Mouse (Mus musculus) brain, embryonic 14.5 days (tissue): ENCODE data around the gene Pcbp1. TPM values are rescaled to one million over a fixed set of nuclear protein-coding genes. Genes with fewer than 3 reads are reported as not detected.

ENCODE experiments used
- DNase-seq: peaks from one replicate; pipeline ENCODE4 v3.0.0-alpha.2; 2011; ENCODE audit warnings: low read depth
- CTCF ChIP-seq: fragments of 200-500 bp; IDR thresholded peaks from 2 replicates; pipeline ENCODE4 v1.5.1; 2012; ENCODE audit warnings: inconsistent platforms, mild to moderate bottlenecking, moderate library complexity, borderline replicate concordance; ENCODE audit not compliant: insufficient read depth, insufficient read length; ENCODE audit errors: extremely low read depth
- POLR2A ChIP-seq: fragments of 200-500 bp; IDR thresholded peaks from 2 replicates; pipeline ENCODE4 v1.6.1; 2012; ENCODE audit warnings: mild to moderate bottlenecking, inconsistent platforms, borderline replicate concordance; ENCODE audit not compliant: poor library complexity, insufficient read depth, insufficient read length, severe bottlenecking; ENCODE audit errors: extremely low read depth
- polyA plus RNA-seq: library from polyadenylated mRNA; depleted of rRNA; stranded (reverse); fragments of >200 nt; gene quantifications from 2 replicates; pipeline ENCODE4 v1.2.3, GENCODE M21; 2012

The Pcbp1 gene
- polyA plus RNA-seq, 1 experiment = 297 TPM

DNA sequence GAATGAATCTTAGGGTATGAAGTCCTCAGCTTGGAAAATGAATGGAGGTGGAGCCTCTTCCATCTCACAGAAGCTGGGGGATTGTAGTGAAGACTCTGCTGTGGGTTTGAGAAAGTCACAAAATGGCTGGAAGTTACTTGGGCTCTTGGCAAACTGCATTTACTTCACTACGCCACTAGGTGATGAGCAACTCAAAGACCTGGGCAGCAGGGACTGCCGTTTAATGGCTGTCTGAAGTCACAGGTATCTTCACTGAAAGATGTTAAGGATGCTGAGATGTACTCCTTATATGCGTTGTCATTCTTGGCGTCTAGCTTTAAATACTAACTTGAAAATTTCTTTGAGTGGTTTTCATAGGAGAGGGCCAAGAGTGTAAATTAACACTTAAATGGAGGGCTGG lies 19.1 kb upstream of the Pcbp1 start:
- peak; percentile 75; the same call in 1 of the 2 replicates for TF ChIP-seq CTCF
- no peak for TF ChIP-seq POLR2A
- peak; percentile 71 for DNase-seq

DNA sequence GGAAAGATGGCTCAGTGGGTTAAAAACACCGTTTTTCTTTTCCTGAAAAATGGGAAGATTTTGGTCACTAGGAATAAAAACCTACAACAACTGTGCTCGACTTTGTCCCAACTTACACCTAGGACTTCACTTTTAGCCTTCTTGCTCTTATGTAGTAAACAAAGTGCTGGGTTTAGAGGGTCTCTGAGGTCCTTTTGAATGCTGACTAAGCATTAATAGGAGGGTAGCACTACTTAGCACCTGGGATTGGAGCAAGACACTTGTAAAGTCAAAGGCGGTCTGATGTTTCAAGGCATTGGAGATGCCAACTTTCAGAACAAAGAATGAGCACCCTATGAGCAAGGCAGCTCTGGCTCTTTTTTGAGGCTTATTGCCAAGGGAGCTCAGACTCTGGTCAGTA lies 17.7 kb upstream of the Pcbp1 start:
- DNase-seq = no peak
- TF ChIP-seq CTCF = no peak
- no peak for TF ChIP-seq POLR2A

DNA sequence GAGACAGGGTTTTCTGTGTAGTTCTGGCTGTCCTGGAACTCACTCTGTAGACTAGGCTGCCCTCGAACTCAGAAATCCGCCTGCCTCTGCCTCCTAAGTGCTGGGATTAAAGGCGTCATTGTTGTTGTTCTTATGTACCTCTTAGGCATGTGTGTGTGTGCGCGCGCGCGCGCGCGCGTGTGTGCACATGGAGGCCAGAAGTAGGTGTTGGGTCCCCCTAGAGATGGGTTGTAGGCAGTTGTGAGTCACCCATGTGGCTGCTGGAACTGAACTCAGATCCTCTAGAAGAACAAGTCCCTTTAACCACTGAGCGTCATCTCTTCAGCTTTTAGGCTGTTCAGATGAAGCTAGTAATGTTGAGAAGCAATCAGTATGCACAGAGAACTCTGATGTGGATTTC lies 16.9 kb upstream of the Pcbp1 start:
- TF ChIP-seq POLR2A (no peak), CTCF (no peak)
- no peak for DNase-seq

DNA sequence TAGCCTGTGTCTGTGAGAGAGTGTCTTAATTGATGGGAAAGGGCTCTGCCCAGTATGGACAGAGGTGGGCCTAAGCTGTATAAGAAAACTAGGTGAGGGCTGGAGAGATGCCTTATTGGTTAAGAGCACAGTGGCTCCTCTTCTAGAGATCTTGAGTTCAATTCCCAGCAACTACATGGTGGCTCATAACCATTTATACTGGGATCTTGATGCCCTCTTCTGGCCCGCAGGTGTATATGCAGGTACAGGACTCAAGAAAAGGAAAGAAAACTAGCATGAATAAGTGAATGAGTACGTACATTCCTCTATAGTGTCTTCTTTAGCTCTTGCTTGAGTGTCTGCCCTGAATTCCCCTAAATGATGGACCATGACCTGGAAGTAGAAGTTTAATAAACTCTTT lies 15.5 kb upstream of the Pcbp1 start:
- peak; percentile 24; the same call in 1 of the 2 replicates for TF ChIP-seq CTCF
- TF ChIP-seq POLR2A = no peak
- no peak for DNase-seq

DNA sequence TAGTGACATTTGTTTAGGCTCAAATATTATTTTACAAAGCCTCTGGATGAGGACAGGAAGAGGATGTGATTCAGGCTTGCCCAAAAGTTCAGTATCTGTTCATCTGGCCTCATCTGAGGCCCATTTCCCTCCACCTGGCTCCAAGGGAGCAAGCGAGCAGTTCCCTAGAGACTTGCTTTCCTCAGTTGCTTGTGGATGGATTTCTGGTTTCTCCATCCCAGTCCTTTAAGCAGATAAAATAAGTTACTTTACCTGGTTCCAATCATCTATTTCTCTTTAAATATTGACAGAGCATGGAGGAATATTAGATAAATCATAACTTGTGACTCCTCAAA lies 2.3 kb upstream of the Pcbp1 start:
- TF ChIP-seq POLR2A (no peak), CTCF (no peak)
- no peak for DNase-seq

DNA sequence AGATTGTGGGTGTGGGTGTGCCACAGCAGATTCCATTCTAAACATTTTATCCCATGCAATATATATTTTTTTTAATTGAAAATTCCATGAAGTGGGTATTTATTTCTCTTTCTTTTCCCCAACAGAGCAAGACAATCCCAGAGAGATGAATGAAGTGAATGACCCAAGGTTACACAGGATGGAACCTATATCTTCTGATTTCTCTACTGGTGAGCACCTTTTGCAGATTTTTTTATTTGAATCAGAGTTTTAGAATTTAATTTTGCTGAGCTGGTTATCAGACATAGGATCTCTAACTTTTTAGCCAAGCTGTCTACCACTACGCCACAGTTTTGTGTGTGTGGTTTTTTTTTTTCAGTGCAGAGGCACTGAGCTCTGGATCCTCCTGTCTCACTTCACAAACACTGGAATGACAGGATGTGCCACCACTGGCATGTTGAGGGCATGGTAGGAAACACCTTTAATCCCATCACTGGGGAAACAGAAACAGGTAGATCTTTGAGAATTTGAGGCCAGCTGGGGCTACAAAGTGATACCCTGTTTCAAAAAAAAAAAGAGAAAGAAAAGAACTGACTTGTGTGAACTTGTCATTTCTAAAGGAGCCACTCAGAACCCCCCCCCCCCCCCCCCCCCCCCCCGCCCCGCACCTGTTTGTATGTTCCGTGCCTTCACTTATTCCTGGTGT lies 1.8 kb upstream of the Pcbp1 start:
- no peak for DNase-seq
- no peak for TF ChIP-seq POLR2A
- TF ChIP-seq CTCF = no peak

DNA sequence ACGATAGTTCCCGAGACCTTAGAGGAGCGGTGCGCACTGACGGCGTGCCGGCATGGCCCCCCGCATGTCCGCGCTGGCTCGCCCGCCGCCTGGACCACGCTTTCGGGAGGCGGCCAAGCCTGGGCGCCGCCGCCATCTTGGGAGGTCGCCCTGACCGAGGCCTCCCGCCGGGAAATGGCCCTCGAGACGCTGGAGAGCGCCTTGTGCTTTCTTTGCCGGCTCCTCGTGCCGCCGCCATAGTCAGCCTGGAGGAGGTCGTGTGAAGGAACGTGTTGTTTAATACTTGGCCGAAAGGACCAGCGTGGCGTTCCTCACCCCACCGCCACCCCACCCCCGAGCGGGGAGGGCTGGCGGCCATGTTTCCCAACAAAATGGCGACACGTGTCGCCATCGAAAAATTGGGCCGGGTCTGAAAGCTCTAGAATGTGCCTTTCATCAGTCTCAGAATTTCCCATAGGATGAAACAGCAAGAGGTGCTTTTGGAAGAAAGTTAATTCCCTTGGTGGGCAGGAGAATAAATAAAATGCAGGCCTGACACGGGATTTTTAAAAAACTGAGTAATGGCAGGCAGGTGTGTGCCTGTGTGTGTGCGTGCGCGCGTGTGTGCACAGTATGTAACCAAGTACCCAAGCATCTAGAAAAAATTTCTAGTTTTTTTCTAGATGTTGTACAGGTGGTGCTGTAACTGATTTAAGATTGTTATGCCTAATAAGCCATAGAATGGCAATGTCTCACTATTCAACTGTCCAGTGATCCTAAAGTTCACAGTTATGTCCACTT lies 1.0 kb upstream of the Pcbp1 start:
- no peak for DNase-seq

DNA sequence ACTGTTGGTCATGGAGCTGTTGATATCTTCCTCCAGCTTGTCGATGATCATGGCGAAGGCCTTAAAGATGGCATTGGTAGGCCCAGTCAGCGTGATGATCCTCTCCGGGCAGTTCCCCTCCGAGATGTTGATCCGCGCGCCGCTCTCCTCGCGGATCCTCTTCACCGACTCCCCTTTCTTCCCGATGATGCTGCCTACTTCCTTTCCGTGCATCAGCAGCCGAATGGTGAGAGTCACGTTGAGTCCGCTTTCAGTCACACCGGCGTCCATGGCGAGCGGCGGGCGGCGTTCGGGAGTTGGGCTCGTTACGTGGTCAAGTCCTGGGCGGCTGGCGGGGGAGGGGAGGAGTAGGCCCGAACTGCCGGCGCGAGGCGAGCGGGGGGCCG lies 482 bp downstream of the Pcbp1 start:
- DNase-seq = peak; percentile 78
- TF ChIP-seq POLR2A (no peak), CTCF (no peak)

More for the DNA sequence above, 1.0 kb upstream of the Pcbp1 start:
- TF ChIP-seq POLR2A = peak; percentile 15
- TF ChIP-seq CTCF = no peak

DNA sequence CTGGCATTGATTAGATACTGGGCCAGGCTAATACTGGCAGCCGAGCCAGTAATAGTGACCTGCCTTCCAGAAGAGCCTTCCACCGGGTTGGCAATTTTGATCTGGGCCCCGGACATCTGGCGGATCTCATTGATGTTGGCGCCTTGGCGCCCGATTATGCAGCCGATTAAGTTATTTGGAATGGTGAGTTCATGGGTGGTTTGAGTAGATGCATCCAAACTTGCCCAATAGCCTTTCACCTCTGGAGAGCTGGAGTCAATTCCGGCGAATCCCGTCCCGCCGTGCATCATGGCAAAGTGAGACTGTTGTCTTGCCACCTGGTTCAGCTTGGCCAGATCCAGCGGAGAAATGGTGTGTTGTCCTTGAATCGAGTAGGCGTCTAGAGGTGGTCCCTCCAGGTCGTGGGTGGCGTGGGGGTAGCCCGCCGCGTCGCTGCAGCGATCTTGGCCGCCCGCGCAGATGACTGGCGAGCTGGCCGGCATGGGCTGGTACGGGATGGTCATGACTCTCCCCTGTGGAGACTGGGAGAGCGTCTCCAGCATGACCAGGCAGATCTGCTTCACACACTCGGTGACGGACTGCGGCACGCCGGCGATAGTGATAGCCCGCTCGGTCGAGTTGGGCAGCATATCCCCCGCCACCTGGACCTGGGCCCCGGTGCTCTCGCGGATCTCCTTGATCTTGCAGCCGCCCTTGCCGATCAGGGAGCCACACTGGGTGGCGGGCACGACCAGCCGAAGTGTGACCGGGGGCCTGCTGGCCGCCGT lies 1.1 kb downstream of the Pcbp1 start:
- peak; percentile 45 for DNase-seq

DNA sequence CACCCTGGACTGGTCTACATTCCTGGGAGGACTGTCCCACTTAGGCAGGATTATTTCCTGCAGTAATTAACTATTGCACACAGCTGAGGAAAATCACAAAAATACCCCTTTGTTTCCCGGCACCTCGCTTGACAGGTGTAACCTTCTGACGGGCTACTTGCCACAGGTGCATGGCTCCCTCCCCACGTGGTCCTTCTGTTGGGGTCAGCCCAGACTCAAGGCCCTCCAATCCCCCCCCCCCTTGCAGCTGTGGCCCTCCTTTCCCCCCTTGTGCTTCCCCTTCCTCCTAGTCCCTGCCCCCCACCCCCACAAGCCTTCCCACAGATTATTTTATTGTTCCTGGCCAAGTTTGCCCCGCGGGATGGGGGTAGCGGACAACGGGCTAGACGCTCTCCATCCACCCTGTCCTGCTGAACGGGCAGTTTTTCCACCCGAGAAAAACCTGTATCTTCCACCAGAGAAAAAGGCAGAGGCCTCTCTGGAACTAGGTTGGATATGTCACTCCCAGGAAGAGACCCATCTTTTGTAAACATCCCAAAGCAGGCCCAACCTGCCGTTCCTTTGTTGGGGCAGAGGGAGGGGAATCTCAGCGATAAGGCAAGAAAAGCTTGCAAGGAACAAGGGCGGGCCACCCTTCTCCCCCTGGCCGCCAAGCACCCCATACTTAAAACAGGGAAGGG lies 2.2 kb downstream of the Pcbp1 start:
- no peak for TF ChIP-seq CTCF
- TF ChIP-seq POLR2A = no peak
- DNase-seq = peak; percentile 67

More for the DNA sequence above, 1.1 kb downstream of the Pcbp1 start:
- TF ChIP-seq CTCF = no peak
- no peak for TF ChIP-seq POLR2A
